Mouse (Mus musculus): ENCODE results near the gene Aamp. TPM values are rescaled to one million over a fixed set of nuclear protein-coding genes. Genes with fewer than 3 reads are reported as not detected.
"Not testable (repeated sequence)": the region's sequence is repeated elsewhere in the genome, so short reads cannot be mapped to it uniquely, and the experiment has no call there.

The Aamp gene
- 172 and 173 TPM in 2 replicates for polyA plus RNA-seq (2012; rRNA removed)

- no peak within 1 kb of the TSS for H3K27ac ChIP-seq (ENCODE audit: insufficient read depth, low read length)
- peak within 1 kb of the TSS; percentile 65 for H3K4me3 ChIP-seq (ENCODE audit: insufficient read depth, low read length)
- TF ChIP-seq CTCF (IDR thresholded peaks at IDR 0.05; ENCODE audit: extremely low read depth, insufficient read depth, low read length): no peak
- peak; percentile 89; the same call in 1 of the 2 replicates for TF ChIP-seq POLR2A (IDR thresholded peaks at IDR 0.05; ENCODE audit: extremely low read depth, insufficient read depth, low read length)
Observed at GRCm38 (mm10) chr1:74284543-74285160, at the start of gene Aamp, which contains the start of gene Pnkd. Aamp (minus strand) TSS chr1:74284738. Pnkd (plus strand) TSS chr1:74284930.

DNA sequence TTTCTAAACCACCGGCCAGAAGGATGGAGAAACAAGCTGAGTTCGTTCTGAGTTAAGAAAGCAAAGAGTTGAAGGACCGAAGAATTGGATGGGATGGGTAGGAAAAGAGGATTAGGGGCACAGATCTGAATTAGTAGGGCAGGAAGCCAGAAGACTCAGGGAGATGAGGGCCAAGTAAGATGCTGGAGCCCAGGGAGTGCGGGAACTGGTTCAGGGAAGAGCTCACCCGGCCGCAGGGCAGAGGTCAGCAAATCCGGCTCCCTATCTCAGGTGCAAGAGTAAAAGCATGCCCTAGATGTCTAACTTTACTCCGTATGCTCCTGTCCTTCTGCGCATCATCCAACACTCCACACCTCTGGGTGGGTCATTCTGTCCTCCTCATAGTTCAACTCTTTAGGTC lies 48.4 kb upstream of the Aamp start:
- Histone ChIP-seq H3K27ac (ENCODE audit: insufficient read depth, low read length) (peak overlapping the region; percentile 60), H3K4me3 (ENCODE audit: insufficient read depth, low read length) (peak overlapping the region; percentile 57), H3K4me1 (ENCODE audit: control insufficient read depth, insufficient read depth, low read length) (peaks cover 5% of the 10 kb centered on the region; the same call in 1 of the 2 replicates)
- no peak for TF ChIP-seq POLR2A (IDR thresholded peaks at IDR 0.05; ENCODE audit: extremely low read depth, insufficient read depth, low read length)
- no peak for TF ChIP-seq CTCF (IDR thresholded peaks at IDR 0.05; ENCODE audit: extremely low read depth, insufficient read depth, low read length)

More at GRCm38 (mm10) chr1:74284543-74285160, at the start of gene Aamp, which contains the start of gene Pnkd:
- H3K4me1 ChIP-seq (ENCODE audit: control insufficient read depth, insufficient read depth, low read length): peaks cover 1% of the 10 kb centered on the region; the same call in 1 of the 2 replicates

DNA sequence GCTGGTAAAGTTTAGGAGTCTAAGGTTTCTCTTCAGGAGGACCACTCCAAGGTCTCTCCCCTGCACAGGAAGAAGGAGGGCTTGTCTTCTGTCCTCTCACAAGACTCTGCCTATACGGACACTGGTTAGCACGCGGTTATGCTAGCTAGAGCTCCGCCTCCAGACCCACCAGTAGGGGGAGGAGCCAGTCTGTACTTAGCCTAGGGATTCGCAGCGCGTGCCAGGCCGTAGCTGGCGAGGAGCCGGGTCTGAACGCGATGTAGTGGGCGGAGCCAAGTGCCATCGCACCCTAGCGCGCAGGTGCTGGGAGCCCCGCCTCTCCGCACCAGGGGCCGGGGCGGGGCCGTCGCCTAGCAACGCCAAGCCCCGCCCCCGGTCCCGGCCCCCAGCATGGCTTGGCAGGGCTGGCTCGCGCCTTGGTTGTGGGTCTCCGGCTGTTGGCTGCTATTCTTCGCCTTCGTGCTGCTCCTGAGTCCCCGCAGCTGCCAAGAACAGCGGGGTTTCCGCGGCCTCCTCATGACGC lies 47.8 kb upstream of the Aamp start:
- Histone ChIP-seq H3K27ac (ENCODE audit: insufficient read depth, low read length) (peak overlapping the region; percentile 60), H3K4me3 (ENCODE audit: insufficient read depth, low read length) (peak overlapping the region; percentile 57), H3K4me1 (ENCODE audit: control insufficient read depth, insufficient read depth, low read length) (peaks cover 5% of the 10 kb centered on the region; the same call in 1 of the 2 replicates)
- no peak for TF ChIP-seq CTCF (IDR thresholded peaks at IDR 0.05; ENCODE audit: extremely low read depth, insufficient read depth, low read length)
- TF ChIP-seq POLR2A (IDR thresholded peaks at IDR 0.05; ENCODE audit: extremely low read depth, insufficient read depth, low read length): 0 out of 2 replicates have a peak, but pooled peaks have one; percentile 43

DNA sequence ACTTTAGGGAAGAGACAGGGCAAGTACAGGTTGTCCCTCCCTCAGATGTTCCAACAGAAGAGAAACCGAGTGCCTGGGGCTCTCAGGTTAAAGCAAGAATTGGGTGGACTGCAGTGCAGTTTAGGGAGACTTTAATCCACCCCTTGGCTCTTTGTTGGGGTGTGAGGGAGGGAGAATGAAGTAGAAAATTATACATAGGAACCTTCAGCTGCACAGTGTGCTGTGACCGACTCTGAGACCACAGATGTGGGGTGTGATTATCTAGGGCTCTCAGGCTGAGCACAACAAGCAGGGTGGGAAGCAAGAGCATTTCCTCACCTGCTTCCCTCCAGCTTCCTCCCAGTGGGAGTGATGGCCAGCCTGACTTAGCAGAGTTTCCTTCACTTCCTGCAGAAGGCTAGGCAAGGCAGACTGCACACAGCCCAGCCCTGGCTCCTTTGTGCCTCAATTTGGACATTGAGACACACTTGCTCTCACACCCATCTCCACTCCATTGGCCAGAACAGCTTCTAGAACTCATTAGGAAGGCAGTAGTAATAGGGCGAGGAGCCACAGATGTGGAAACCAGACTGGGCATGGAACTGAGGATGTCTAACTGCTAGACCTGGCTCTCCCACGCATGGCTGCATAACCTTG lies 46.6 kb upstream of the Aamp start:
- peaks cover 5% of the 10 kb centered on the region; the same call in 1 of the 2 replicates for H3K4me1 ChIP-seq (ENCODE audit: control insufficient read depth, insufficient read depth, low read length)
- H3K4me3 ChIP-seq (ENCODE audit: insufficient read depth, low read length): no peak overlapping the region
- no peak for TF ChIP-seq CTCF (IDR thresholded peaks at IDR 0.05; ENCODE audit: extremely low read depth, insufficient read depth, low read length)
- no peak for TF ChIP-seq POLR2A (IDR thresholded peaks at IDR 0.05; ENCODE audit: extremely low read depth, insufficient read depth, low read length)
- no peak overlapping the region for H3K27ac ChIP-seq (ENCODE audit: insufficient read depth, low read length)

- Histone ChIP-seq H3K4me1 (ENCODE audit: control insufficient read depth, insufficient read depth, low read length) (peaks cover 3% of the 10 kb centered on the region; the same call in 1 of the 2 replicates), H3K4me3 (ENCODE audit: insufficient read depth, low read length) (no peak overlapping the region), H3K27ac (ENCODE audit: insufficient read depth, low read length) (no peak overlapping the region)
- TF ChIP-seq CTCF (IDR thresholded peaks at IDR 0.05; ENCODE audit: extremely low read depth, insufficient read depth, low read length) (no peak), POLR2A (IDR thresholded peaks at IDR 0.05; ENCODE audit: extremely low read depth, insufficient read depth, low read length) (no peak)
Observed at GRCm38 (mm10) chr1:74329899-74330431, 45.4 kb upstream of the Aamp start.

DNA sequence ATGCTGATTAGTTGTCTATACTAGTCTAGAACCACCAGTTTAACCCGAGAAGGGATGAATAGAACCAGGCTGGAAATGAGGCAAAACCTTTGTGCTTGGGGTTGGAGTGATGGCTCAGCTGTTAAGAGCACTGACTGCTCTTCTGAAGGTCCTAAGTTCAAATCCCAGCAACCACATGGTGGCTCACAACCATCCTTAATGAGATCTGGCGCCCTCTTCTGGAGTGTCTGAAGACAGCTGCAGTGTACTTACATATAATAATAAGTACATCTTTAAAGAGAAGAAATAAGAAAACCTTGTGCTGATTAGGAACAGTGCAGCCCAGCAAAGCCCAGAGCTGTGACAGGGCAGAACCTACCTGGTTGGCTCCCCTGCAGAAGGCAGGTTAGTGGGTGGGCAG lies 42.4 kb upstream of the Aamp start:
- not testable (repeated sequence) for H3K4me1 ChIP-seq (ENCODE audit: control insufficient read depth, insufficient read depth, low read length); H3K27ac ChIP-seq (ENCODE audit: insufficient read depth, low read length); H3K4me3 ChIP-seq (ENCODE audit: insufficient read depth, low read length)

DNA sequence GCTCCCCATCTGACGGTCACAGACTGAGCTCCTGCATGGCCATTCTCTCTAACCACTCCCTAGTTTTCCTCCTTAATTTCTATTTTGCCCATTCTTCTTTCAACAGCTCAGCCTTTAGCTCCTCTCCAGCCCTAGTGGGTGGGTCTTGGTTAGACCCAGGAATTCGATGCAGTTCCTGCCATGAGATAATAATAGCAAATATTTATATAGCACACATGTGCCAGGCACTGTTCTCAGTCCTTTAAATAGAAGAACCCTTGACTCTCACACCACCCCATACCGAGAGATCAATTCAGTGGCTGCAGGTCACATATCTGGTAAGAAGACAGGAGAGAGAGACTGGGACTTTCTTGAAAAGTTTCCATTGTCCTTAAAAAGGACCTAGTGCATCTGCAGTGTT lies 36.9 kb upstream of the Aamp start:
- no peak overlapping the region for H3K4me3 ChIP-seq (ENCODE audit: insufficient read depth, low read length)
- TF ChIP-seq CTCF (IDR thresholded peaks at IDR 0.05; ENCODE audit: extremely low read depth, insufficient read depth, low read length) (no peak), POLR2A (IDR thresholded peaks at IDR 0.05; ENCODE audit: extremely low read depth, insufficient read depth, low read length) (no peak)
- H3K27ac ChIP-seq (ENCODE audit: insufficient read depth, low read length): no peak overlapping the region
- H3K4me1 ChIP-seq (ENCODE audit: control insufficient read depth, insufficient read depth, low read length): no peaks in the 10 kb centered on the region

DNA sequence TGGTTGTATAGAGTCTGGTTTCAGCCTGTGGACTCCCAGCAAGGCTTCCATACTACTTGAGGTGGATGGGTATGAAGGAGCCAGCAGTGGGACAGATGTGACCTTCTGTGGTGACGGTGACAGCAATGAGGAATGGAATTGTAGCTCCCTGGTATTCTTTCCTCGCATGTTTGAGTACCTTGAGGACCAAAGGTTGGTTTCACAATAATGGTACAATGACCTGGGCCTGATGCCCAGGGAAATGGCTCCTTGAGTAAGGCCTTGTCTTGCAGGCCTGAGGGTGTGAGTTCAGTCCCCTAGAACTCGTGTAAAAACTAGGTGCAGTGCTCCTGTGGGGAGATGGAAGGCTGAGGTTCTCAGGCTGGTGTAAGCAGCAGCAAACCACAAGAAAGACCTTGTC lies 34.2 kb upstream of the Aamp start:
- TF ChIP-seq CTCF (IDR thresholded peaks at IDR 0.05; ENCODE audit: extremely low read depth, insufficient read depth, low read length) (no peak), POLR2A (IDR thresholded peaks at IDR 0.05; ENCODE audit: extremely low read depth, insufficient read depth, low read length) (no peak)
- Histone ChIP-seq H3K4me3 (ENCODE audit: insufficient read depth, low read length) (no peak overlapping the region), H3K4me1 (ENCODE audit: control insufficient read depth, insufficient read depth, low read length) (no peaks in the 10 kb centered on the region), H3K27ac (ENCODE audit: insufficient read depth, low read length) (no peak overlapping the region)

GRCm38 (mm10) chr1:74316114-74316827 lies 31.7 kb upstream of the Aamp start:
- Histone ChIP-seq H3K27ac (ENCODE audit: insufficient read depth, low read length) (no peak overlapping the region), H3K4me3 (ENCODE audit: insufficient read depth, low read length) (no peak overlapping the region), H3K4me1 (ENCODE audit: control insufficient read depth, insufficient read depth, low read length) (peaks cover 1% of the 10 kb centered on the region; the same call in 1 of the 2 replicates)
- TF ChIP-seq CTCF (IDR thresholded peaks at IDR 0.05; ENCODE audit: extremely low read depth, insufficient read depth, low read length) (no peak), POLR2A (IDR thresholded peaks at IDR 0.05; ENCODE audit: extremely low read depth, insufficient read depth, low read length) (no peak)
